Mouse (Mus musculus): ENCODE data around the gene Slc6a6. TPM values are rescaled to one million over a fixed set of nuclear protein-coding genes. Genes with fewer than 3 reads are reported as not detected.

Gene Slc6a6
- total and polyA plus RNA-seq, 3 experiments: 54.6 to 90.0 TPM; not detected in 1

- Histone ChIP-seq H3K4me3 (ENCODE audit: control insufficient read depth in 1 of 2, insufficient read depth in 1 of 2, low read depth in 2 of 2, low read length in 2 of 2) (no peak overlapping the region), H3K27ac (ENCODE audit: control insufficient read depth, low read depth, low read length) (no peak overlapping the region), H3K9me3 (replicated peaks; ENCODE audit: insufficient read depth, low read length) (no peaks in the 10 kb centered on the region), H3K9ac (ENCODE audit: control insufficient read depth, low read depth, low read length, poor library complexity, severe bottlenecking) (no peak overlapping the region), H3K36me3 (ENCODE audit: control insufficient read depth in 1 of 2, insufficient read depth in 2 of 2, low read length in 2 of 2) (no peaks in the 10 kb centered on the region), H3K27me3 (ENCODE audit: control insufficient read depth in 1 of 2, insufficient read depth in 2 of 2, low read length in 2 of 2) (peaks cover 0 to 3% of the 10 kb centered on the region in 2 experiments; a peak in 2 of 4 replicates), H3K79me2 (ENCODE audit: control insufficient read depth, insufficient read depth, low read length, poor library complexity) (no peaks in the 10 kb centered on the region), H3K4me1 (ENCODE audit: control insufficient read depth in 1 of 2, insufficient read depth in 2 of 2, low read length in 2 of 2) (no peaks in the 10 kb centered on the region)
- TF ChIP-seq ZNF384 (IDR thresholded peaks at IDR 0.05; ENCODE audit: low read depth, low read length) (no peak), TCF12 (IDR thresholded peaks at IDR 0.05; ENCODE audit: low read depth, low read length) (no peak), KAT2A (conservative IDR thresholded peaks at IDR 0.05; ENCODE audit: low read depth, low read length) (no peak), SIN3A (IDR thresholded peaks at IDR 0.05; ENCODE audit: low read length) (no peak), UBTF (IDR thresholded peaks at IDR 0.05; ENCODE audit: borderline replicate concordance, insufficient read depth, low read depth, low read length) (no peak), ETS1 (IDR thresholded peaks at IDR 0.05; ENCODE audit: low read depth, low read length) (no peak), GATA1 (IDR thresholded peaks at IDR 0.05; ENCODE audit: low read depth, low read length) (no peak), ELF1 (IDR thresholded peaks at IDR 0.05; ENCODE audit: low read depth, low read length) (no peak), POLR2AphosphoS2 (IDR thresholded peaks at IDR 0.05; ENCODE audit: low read length) (no peak), TBP (IDR thresholded peaks at IDR 0.05; ENCODE audit: low read depth, low read length) (no peak), JUND (IDR thresholded peaks at IDR 0.05; ENCODE audit: low read depth, low read length) (no peak), USF1 (IDR thresholded peaks at IDR 0.05; ENCODE audit: low read depth, low read length) (no peak), MAX (IDR thresholded peaks at IDR 0.05; ENCODE audit: low read length) (no peak), SMC3 (IDR thresholded peaks at IDR 0.05; ENCODE audit: low read depth, low read length) (no peak), POLR2A (IDR thresholded peaks at IDR 0.05; ENCODE audit: control insufficient read depth in 1 of 2, insufficient read depth in 1 of 2, low read depth in 1 of 2, low read length in 2 of 2, poor library complexity in 1 of 2) (no peak)
- no peak for DNase-seq (ENCODE audit: low read depth, low spot score)
Measured at GRCm38 (mm10) chr6:91796736-91797135, 112.9 kb downstream of the Slc6a6 start.

DNA sequence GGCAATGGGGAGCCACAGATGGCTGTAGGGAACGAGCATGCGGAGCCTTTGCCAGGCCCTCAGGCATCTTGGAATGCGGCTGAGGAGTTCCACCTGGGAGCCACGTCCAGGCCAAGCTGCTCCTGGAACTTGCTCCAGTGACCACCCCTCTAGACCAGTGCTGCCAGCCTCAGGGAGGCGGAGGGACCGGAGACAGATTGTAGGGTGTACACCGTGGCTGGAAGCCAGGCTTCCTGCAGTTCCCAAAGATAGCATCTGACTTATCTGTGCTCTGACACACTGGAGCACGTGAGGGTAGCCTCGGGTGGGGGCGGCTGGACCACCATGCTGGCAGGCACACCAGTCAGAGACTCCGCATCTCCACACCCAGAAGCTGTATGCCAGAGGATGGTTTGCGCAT lies 114.6 kb downstream of the Slc6a6 start:
- H3K27ac ChIP-seq (ENCODE audit: control insufficient read depth, low read depth, low read length): no peak overlapping the region
- DNase-seq (ENCODE audit: low read depth, low spot score): no peak
- H3K4me3 ChIP-seq (ENCODE audit: control insufficient read depth in 1 of 2, insufficient read depth in 1 of 2, low read depth in 2 of 2, low read length in 2 of 2): no peak overlapping the region
- H3K4me1 ChIP-seq (ENCODE audit: control insufficient read depth in 1 of 2, insufficient read depth in 2 of 2, low read length in 2 of 2): no peaks in the 10 kb centered on the region
- H3K9me3 ChIP-seq (replicated peaks; ENCODE audit: insufficient read depth, low read length): no peaks in the 10 kb centered on the region
- no peak for TF ChIP-seq POLR2AphosphoS2 (IDR thresholded peaks at IDR 0.05; ENCODE audit: low read length)
- TF ChIP-seq GATA1 (IDR thresholded peaks at IDR 0.05; ENCODE audit: low read depth, low read length): no peak
- TF ChIP-seq CHD2 (IDR thresholded peaks at IDR 0.05; ENCODE audit: low read length): no peak
- TF ChIP-seq MAZ (IDR thresholded peaks at IDR 0.05; ENCODE audit: low read depth, low read length): no peak
- H3K36me3 ChIP-seq (ENCODE audit: control insufficient read depth in 1 of 2, insufficient read depth in 2 of 2, low read length in 2 of 2): no peaks in the 10 kb centered on the region
- H3K79me2 ChIP-seq (ENCODE audit: control insufficient read depth, insufficient read depth, low read length, poor library complexity): no peaks in the 10 kb centered on the region
- H3K9ac ChIP-seq (ENCODE audit: control insufficient read depth, low read depth, low read length, poor library complexity, severe bottlenecking): no peak overlapping the region
- peaks cover 0 to 2% of the 10 kb centered on the region in 2 experiments; a peak in 2 of 4 replicates for H3K27me3 ChIP-seq (ENCODE audit: control insufficient read depth in 1 of 2, insufficient read depth in 2 of 2, low read length in 2 of 2)
